Mouse (Mus musculus) G1E (cell line): ENCODE results near the gene Smim4.

ENCODE experiments used
- CTCF ChIP-seq: IDR thresholded peaks from 2 replicates; pipeline ENCODE4 v1.5.1; 2012; ENCODE audit warnings: low read depth, low read length, inconsistent platforms, mixed read lengths
- GATA1 ChIP-seq: IDR thresholded peaks from 2 replicates; pipeline ENCODE4 v1.6.1; 2012; ENCODE audit warnings: borderline replicate concordance, low read length, inconsistent platforms, mixed read lengths
- GATA2 ChIP-seq: IDR thresholded peaks from 2 replicates; pipeline ENCODE4 v1.6.1; 2012; ENCODE audit warnings: low read depth, low read length, inconsistent platforms, borderline replicate concordance
- POLR2AphosphoS5 ChIP-seq: IDR thresholded peaks from 2 replicates; pipeline ENCODE4 v1.6.1; 2012; ENCODE audit warnings: low read depth, low read length, inconsistent platforms; ENCODE audit not compliant: insufficient replicate concordance
- TAL1 ChIP-seq: conservative IDR thresholded peaks from 2 replicates; pipeline ENCODE4 v1.6.1; 2012; ENCODE audit warnings: low read depth, low read length, inconsistent platforms, mixed read lengths

DNA sequence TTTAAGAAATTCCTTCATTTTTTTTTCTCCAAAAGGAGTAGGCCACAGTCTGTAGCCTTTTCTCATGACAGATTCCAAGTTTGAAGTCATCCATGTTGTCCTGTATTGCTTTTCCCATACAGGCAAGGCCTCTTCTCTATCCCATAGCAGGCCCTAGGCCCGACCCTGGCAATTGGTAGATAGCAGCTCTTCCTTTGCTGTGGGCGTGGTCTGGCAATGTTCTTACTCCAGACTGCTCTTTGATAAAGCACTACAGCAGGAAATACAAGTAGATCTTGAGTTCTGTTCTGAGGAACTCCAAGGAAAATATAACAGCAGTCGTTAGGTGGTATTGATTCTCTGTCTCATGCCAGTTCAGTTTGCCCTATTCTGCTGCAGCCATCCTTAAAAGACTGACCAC is 18.1 kb downstream of the Smim4 start:
- no peak for TF ChIP-seq TAL1
- no peak for TF ChIP-seq CTCF
- TF ChIP-seq GATA1 = no peak
- no peak for TF ChIP-seq POLR2AphosphoS5
- TF ChIP-seq GATA2 = no peak
